Mouse (Mus musculus) spleen, adult 18-20 months (tissue): Measurements from ENCODE around the gene Pdcd7.

Source experiments
- DNase-seq, 2 experiments: peaks; one replicate each; pipeline ENCODE4 v3.0.0; 2022; ENCODE audit warnings: mixed read lengths in 2 of 2

The Pdcd7 gene

GRCm38 (mm10) chr9:65399934-65400333, 54.0 kb downstream of the Pdcd7 start:
- DNase-seq, result no peak

DNA sequence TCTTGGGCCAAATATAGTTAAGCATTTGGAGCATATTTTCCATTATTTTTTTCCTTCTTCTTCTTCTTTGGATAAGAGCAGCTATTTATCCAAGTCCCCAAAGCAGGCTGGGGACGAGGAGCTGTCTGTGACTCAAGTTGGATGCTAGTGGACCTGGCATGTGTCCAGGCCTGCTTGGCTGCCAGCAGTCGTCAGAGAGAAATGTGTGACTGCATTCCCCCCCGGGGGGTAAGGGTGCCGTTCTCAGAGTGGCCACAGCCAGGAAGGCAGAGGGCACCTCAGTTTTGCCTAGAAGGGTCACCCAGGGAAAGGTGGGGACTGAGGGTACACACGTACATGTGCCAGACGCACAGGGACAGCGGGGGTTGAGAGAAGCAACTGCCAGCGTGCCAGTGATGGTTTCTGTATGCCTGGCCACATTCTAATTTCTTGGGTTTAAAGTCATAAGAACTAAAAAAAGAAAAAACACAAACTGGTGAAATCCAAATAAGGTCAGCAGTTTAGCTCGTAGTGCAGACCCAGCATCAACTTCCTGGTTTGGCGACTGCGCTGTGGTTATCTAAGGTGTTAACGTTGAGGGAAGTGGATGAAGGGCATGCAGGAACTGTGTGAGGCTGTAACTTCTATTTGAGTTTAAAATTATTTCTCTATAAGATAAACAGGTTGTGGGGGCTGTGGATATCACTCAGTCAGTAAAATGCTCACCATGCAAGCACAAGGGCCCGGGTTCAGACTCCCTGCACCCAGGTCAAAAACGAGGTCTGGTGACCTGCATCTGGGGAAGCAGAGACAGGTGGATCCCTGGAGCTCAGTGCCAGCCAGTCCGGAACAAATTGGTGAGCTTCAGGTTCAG, 58.7 kb downstream of the Pdcd7 start:
- DNase-seq, result peak in 1 of 2 experiments; percentile 11

GRCm38 (mm10) chr9:65405184-65405449, 59.2 kb downstream of the Pdcd7 start:
- DNase-seq, result no peak

- DNase-seq, result no peak
Measured at GRCm38 (mm10) chr9:65407327-65407726, 61.4 kb downstream of the Pdcd7 start.

DNA sequence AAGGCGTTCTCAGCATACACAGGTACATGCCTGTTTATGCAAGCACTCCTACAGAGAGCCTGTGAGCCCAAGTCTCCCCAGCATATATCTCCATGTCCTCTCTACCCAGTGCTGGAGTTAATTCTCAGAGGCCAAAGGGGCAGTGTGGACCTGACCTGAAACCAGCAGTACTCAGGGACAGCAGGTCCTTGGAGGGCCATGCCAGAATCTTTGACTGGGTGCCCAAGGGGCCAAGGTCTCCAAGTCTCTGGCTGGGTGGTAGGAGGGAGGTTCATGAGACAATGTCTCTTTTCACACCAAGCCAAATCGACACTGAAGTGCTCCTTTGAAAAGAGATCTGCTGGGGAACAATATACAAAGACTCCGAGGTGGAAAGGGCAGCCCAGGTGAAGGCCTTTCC, 62.0 kb downstream of the Pdcd7 start:
- DNase-seq, result no peak

DNA sequence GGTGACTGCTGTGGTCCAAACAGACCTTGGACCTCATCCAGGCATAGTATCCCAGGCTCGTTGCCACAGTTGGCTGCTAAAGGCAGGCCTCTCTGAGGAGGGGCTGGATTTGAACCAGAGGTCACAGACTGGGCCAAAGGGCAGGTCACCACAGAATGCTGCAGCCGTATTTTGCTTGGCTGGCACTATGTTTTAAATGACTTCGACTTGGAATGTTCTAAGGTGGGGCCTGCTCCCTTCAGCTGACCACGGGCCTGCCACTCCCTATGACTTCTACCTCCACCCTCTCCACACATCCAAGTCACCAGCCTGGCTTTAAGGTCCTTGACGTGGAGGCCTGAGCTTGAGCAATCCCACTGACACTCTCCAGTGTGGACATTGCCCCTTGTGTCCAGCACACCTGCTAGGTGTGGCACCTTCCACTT, 63.0 kb downstream of the Pdcd7 start:
- no peak for DNase-seq
